Mouse (Mus musculus) yolk sac, embryonic 10.5 days (tissue): ENCODE data around the gene E2f7.
"Not testable (repeated sequence)": the region's sequence is repeated elsewhere in the genome, so short reads cannot be mapped to it uniquely, and the experiment has no call there.

Experiments used
- DNase-seq: peaks from one replicate; pipeline ENCODE4 v3.0.0-alpha.2; 2017; ENCODE audit warnings: low spot score

The E2f7 gene

DNA sequence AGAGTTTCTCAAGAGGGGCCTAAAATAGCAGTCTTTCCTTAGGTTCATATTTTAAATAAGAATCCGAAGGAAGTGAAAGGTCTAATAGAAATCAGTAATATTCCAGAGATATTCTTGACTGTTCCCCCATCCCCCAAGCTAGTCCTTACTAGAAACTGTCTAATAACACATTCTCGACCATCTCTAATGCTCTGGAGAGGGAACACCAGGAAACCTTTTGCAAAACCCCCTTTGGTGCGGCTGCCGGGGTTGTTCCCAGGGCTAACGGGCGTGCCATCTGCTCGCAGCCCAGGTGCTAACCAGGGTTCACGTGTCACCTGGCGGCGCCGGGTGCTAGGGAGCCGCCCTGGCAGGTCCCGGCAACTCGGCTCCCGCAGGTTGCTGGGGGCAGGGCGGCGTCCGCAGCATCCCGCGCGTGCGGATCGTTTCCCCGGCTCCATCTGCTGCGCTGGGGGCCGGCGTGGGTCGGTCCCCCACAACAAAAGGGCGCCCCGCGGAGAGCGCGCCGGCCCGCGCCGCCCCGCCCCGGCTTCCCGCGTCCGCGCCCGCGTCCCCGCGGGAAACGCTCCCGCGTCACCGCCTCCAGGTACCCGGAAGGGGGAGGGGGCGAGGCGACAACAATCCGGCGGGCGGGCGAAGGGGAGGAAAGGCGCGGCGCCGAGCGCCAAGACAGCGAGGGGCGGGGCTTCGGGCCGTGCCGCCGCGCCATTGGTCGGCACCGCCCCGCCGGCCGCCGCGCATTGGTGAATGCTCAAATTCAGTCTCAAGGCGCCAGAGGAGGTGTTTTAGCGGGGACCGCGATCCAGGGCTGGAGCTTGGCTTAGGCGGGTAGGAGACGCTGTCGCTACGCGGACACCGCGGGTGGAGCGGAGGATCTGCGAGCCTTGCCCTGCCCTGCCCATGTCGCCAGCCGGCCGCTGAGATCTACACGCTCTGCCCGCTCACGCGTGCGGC is at the start of gene E2f7:
E2f7 (plus strand) TSS at position 754 of the 954 bp plus-strand sequence.
- peak; percentile 90 for DNase-seq

DNA sequence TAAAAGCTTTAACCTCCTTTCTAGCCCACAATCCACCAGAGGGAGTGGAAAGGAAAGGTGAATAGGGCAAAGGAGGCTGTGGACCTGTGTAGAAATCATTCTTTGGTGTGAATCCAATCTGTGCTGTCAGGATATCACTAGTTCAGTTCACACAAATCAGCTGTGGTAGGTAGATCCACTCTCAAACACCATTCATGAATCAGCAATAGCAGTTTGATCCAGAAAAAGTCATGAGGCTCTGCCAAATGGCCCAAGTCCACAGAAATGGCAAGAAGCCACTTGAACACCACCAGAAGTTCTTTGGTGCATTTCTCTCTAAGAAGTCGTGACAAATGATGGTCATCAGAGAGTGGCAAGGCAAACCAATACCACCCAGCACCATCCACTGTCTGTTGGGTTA is 44.0 kb upstream of the E2f7 start:
- no peak for DNase-seq

DNA sequence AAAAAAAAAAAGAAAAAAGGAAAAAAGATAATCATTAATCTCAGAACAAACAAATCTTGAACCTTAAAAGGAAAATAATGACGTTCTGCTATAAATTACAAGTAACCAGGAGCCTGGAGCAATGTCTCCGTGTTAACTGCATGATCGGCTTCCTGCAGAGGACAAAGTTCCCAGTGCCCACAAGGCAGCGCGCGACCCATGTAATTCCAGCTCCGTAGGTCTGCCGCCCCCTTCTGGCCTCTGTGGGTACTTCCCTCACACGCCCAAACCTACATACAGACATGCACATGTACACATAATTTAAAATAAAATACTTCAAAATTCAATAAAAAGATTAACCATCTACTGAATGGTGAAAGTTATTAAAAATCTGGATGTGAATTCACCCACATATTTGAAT is 39.6 kb upstream of the E2f7 start:
- DNase-seq = peak; percentile 53

DNA sequence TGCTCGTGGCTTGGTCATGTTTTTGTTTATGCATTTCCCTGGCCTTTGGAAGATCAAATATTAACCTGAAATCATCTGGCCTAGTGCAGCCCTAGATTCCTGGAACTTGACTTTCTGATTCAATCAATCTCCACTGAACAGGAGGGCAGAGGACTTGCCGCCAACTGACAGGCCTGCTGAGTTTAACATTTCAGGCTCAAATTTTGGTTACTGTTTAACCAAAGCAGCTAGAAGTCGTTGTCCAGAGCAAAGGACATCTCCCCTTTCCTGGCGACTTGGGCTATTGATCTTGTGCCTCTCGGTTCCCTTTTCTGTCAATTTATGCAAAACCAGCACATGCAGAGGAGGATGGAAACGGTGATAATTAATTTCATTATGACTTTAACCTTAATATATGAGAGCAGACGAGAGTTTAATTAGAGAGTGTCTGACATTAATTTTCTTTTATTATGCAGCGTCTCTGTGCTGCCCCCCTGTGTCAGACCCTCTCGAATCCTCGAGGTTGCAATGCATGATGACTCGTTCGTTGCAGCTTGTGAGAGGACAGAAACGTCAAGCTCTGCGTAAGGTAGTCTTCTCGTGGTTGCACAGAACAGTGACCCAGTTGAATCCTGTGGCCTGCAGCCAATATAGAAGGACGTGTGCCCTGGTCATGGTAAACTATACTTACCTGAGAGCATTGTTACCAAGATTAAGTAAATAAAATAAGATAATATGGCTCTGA is 37.7 kb upstream of the E2f7 start:
- peak; percentile 76 for DNase-seq

DNA sequence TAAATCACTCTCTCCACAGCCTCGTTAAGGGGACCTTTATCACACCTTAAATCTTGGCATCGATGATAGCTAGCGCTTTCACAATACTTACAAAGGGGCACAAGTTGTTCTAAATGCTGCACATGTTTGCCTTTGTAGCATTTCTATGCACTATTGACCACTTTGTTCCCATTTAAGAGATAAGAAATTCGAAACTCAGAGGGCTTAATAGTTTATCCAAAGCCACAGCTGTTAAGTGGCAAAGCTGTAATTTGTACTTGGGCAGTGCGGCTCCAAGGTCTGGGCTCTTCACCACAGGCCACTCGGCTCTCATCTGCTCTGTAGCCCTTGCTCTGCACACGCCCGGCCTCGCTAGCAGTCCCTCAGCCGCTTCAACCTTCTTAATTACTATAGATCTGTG is 28.4 kb upstream of the E2f7 start:
- no peak for DNase-seq

DNA sequence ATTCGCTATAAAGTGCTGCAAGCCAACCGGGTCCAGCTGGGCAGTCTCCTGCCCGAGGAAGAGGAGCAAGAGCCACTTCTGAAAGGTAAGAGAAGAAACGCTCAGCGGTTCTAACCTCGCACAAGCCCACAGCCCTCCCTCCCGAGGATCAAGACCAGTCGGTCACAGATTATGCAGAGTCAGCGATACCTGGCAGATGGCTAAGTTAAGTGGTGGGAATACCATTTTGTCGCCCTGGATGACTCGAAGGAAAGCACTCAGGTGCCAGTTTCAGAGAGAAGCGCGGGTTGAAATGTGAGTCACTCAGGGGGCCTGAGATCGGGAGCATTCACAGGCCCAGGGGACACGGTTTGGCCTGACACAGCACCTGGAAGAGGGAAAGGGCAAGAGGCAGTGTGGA is 18.8 kb upstream of the E2f7 start:
- no peak for DNase-seq

DNA sequence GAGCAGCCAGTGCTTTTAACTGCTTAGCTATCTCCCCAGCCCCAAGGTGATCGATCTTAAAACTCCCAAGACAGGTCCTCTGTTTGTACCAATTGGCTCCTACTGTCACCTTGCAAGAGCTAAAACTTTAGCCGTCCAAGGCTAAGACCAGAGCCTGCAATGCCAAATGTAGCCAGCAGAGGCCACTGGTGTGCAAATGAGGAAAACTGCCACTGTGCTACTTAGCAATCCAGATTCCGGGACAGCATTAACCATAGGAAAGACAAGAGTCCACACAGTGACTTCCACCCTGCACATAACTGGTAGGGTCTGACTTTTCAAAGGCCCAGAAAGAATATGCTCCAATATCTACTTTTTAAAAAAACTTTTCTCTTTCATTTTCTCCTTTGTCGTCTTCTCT is 17.4 kb upstream of the E2f7 start:
- DNase-seq = no peak

DNA sequence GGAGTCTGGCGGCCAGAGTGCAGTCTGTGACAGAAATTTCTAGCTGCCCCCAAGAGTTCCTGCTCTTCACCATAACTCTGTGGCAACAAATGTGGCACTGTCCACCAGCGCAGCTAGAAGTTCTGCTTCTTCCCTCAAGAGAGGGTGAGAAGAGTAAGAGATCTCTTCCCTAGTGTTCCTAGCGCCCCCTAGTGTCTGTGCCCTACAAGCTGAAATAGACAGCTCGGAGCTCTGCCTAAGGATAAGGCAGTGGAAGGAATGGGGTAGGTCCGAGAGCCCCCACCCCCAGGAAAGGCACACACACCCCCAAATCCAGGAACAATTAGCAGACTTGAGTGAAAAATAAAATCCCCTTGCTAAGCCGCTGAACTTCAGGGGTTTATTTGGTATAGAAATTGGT is 11.9 kb upstream of the E2f7 start:
- peak; percentile 54 for DNase-seq

DNA sequence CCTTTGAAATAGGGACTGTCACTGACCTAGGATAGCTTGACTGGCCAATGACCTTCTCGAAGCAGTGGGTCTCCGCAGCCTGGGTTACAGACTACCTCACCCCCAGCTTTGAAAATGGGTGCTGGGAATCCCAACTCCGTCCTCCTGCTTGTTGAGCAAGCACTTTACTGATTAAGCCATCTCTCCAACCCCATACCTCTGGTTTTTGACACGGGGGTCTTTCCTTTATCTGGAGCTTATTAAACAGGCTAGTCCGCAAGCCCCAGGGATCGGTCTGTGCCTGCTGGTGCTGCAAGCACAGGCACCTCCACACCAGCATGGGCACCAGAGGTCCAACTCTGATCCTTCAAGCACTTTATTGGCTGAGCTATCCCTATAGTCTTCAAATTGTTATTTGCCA is 1.5 kb upstream of the E2f7 start:
- no peak for DNase-seq

DNA sequence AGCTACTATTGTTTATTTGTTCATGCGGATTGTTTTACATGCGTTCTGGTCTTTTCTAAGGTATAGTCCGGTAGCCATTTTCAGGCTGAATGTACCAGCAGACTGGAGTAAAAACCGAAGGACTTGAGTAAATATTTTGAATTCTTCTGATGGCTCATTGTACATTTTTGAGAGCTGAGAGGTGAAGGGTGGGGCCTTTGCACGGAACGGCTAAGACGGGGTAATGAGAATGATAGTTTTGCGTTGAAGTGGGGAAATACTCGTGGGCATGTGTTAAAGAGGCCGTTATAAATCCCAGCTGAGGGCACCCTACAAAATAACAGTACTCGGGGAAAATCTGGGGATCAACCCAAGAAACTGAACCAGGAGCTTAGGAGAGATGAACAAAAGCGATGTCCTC is 1.1 kb upstream of the E2f7 start:
- DNase-seq = peak; percentile 20

DNA sequence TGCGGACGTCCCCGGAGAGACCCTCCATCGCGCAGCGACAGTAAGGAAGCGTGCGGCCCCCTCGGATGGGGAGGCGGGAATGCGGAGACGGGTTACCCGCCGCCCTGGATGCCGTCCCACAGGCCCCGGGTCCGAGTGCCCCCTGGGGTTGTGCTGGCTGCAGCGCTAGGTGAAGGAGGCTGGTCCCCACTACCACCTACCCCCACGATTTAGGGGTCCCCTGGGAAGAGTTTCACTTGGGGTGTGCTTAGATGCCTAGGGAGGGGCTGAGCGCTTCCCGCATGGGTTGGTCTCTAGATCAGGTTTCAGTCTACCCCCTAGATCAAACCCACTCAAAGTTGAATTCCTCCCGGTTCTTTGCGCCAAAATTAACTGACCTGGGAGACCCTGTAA is 397 bp downstream of the E2f7 start:
- DNase-seq = no peak

DNA sequence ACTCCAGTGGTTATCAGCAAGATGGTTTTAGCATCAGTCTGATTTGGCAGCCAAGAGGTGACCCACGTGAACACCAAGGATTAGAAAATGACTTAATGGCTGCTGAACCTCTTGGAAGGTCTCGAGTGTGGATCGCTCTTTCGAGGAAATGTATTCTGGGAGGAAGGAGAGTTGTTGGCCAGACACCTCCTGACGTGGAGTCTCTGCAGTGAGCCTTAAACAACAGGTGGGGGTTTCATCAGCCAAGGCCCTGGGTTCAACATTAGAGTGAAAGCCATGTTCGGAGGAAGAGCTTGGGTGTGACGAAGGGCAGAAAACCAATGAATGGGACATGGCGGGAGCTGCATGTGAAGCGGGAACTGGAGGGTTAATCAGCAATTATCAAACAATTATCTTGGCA is 3.8 kb downstream of the E2f7 start:
- DNase-seq = no peak

DNA sequence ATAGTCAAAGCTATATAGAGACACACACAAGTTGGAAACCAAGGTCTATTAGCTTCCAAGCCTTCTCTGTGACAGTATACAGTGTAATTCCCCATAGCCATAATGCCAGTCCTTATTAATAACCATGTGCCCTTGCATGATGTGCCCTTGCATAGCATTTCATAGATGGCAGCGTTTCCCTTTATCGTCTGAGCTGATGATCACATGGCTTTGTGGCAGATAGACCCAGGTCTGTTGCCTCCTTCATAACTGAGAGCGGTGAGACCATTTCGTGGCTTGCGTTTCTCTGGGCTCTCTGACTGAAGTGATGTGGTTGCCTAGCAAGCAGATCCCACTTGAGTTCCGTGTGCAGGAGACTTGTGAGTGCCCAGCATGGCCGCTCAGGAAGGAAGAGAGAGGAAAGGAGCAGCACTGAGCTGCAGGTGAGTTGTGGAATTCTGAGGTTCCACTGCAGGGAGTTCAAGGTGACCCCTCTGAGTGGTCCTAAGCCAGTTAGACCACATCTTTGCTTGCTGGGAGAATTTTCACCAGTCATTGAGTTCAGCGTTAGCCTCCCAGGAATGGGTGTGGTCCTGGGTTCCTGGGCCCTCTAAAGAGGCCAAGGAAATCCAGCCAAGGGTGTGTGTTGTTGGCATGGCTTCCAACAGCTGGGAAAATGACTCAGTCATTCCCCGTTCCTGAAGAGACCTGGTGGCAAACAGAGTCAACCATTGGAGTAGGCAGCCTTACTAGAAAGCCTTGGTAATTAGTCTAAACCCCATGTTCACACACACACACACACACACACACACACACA is 4.5 kb downstream of the E2f7 start:
- DNase-seq = no peak

DNA sequence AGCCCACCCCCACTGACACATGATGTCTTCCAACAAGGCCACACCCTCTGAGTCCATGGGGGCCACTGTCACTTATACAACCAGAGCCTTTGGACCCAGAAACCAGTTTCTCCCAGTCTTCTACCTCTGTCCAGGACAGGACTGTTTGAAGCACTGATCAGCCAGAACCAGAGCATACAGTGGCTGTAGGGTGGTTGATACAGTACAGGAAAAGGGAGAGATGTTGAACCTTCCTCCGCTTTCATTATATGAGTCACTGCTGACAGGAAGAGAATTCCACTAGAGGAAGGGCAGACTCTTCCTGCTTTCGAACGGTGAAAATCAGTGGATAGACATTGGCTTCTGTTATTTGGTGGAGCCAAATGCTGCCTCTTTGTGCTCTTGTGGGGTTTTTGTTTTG is 7.6 kb downstream of the E2f7 start:
- no peak for DNase-seq

DNA sequence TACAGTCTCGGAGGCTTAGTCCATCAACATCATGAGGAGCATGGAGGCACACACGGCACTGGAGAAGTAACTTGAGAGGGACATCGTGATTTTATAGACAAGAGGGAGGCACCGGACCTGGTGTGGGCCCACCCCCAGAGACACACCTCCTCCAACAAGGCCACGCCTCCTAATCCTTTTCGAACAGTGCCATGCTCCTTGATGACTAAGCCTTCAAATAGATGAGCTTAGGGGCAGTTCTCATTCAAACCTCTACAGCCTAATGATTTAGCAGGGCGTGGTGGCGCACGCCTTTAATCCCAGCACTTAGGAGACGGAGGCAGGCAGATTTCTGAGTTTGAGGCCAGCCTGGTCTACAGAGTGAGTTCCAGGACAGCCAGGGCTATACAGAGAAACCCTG is 10.3 kb downstream of the E2f7 start:
- no peak for DNase-seq

DNA sequence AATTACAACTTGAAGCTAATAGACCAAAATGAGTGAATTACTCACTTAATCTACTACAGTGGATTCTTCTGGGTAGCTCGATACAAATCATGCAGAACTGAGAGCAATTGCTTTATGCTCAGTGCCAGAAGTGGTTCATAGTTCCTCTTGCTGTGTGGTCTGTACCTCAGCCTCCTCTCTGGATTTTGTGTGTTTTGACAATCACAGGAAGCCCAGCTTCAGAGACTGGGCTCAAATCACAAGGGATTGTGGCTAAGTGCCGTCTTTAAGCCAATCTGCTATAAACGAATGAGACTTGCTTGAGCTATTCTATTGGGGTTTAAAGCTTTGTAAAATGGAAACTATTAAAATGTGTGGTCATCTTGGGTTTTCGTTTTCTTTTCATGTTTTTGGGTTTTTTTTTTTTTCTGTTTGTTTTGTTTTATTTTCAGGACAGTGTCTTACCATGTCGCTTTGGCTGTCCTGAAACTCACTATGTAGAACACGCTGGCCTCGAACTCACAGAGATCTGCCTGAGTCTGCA is 11.1 kb downstream of the E2f7 start:
- no peak for DNase-seq

DNA sequence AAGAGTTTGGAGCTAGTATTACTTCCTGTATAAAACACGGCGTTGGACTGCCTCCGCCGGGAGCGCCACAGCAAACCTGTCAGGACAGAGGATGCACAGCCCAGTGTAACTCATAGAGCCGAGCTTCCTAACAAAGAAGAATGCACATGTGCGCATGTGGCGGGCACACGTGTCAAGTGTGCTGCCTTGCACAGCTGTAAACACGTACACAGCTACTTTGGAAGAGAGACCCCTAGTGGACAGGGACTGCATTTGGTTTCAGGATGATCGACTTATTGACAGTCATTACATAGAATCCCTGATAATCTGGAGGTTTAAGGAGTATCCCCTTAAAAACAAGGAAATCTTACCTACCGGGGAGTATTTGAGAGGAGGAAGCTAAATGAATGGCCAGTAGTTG is 15.3 kb downstream of the E2f7 start:
- DNase-seq = not testable (repeated sequence)

DNA sequence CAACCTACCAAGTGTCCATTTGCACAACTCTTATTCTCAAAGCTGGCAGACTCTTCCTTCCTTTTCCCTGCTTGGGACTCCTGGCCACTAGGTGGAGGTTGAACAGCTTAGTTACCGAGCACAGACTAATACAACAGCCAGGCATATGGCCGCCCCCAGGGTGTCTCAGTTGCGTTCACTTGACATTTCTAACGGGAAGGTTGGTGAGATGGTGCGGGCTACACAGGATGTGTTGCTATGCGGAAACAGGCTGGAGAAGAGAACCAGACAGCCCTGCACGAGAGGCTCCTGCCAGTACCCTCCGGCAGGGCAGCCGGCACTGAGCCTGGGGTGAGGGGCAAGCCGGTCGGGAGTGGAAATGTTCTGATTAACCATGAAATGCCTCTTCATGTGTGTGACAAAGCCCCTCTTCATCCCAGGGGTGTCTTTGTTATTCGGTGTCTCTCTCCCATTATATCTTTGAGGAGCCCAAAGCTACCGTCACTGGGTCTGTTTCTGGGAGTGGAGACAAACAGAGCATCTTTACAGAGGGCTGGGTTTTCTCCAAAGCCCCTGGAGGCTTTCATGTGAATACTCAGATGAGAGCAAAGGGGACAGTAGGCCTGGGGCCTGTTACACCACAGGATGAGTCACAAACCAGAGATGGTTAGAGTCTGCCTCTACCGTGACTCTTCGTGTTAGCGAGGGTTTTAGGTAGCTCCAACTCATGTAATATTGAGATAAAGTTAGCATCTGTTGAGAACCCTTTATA is 17.1 kb downstream of the E2f7 start:
- no peak for DNase-seq

DNA sequence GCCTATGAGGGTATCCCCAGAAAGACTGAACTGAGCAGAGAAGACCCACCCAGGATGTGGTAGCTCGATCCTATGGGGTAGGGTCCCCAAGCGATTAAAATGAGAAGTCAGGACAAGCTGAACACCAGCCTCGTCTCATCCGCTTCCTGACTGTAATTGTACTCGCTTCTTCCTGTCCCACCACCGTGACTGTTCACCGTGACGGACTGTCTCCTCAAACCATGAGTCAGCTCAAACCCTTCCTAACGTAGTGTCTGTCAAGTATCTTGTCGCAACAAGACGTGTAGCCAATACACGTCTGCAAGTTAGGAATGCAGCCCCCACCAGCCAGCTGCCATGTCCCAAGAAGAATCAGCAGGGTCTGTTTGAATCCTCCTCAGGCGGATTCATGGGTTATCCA is 18.2 kb downstream of the E2f7 start:
- no peak for DNase-seq

DNA sequence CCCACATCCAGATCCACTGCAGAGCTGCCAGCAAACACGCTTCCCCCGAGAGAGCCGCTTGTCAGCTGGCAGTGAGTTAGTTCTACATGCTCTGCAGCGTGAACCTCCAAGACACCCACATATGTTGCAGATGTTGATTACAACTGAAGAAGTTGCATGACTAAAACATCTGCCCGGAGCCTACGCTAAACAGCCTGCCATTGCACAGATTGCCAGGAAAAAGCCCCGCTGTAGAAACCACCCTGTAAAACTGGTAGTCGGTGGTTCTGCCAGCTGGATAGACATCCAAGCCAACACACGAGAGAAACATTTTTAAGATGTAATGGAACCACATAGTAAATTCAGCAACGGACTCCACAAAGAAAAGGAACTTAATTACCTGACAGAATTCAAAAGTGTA is 24.3 kb downstream of the E2f7 start:
- no peak for DNase-seq

DNA sequence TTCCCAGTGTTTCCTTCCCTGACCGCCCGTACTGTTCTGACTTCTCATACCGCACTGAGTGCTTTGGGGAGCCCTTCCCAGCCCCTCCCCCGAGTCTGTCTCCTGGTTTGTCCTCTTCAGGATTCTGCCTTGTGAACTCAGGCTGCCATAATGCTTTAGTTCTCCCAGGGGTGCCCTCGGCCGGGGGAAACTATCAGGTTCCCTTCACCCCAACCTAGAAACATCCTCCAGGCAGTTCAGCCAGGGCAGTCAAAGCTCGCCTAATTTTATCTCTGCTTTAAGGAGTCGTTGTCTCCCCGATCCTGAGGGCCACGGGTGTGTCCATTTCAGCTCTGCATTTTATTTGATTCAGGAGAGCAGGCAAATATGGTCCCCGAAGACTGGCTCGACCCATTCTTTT is 28.0 kb downstream of the E2f7 start:
- DNase-seq = no peak

DNA sequence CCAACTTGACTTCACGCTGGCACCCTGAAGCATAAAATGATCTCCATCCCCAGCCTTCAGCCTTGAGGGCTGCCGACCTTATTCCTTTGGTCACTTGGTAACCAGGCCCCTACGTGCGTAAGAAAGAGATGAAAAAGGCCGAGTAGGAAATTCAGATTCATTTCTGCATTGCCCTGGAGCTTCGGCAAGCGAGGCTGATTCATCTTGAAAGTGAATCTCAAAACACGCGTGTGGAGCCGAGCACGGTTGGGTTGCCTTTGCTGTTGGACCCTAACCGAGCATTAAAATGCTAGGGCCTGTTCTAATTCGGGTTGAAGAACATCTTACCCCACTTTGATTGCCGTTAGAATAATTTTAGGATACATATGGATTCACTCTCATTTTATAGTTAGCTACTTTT is 28.6 kb downstream of the E2f7 start:
- no peak for DNase-seq
